Mouse (Mus musculus) kidney, embryonic 15.5 days (tissue): ENCODE measurements around the gene Tceal7. TPM values are rescaled to one million over a fixed set of nuclear protein-coding genes. Genes with fewer than 3 reads are reported as not detected.
"Not testable (repeated sequence)": the region's sequence is repeated elsewhere in the genome, so short reads cannot be mapped to it uniquely, and the experiment has no call there.

Experiments used
- ATAC-seq: fragments of 200-750 bp; cut with Nextera tagmentation; replicated peaks from 2 replicates; pipeline ENCODE4 v1.8.0; 2017; ENCODE audit warnings: moderate TSS enrichment; ENCODE audit not compliant: low FRiP score
- H3K27ac ChIP-seq: fragments of 300-500 bp; sonication (generic); 2 replicates; pipeline ENCODE4 v1.5.1; 2015; ENCODE audit warnings: mild to moderate bottlenecking, inconsistent platforms
- H3K27me3 ChIP-seq: fragments of 300-500 bp; sonication (generic); 2 replicates; pipeline ENCODE4 v1.6.1; 2015; ENCODE audit warnings: inconsistent platforms
- H3K36me3 ChIP-seq: fragments of 300-500 bp; sonication (generic); 2 replicates; pipeline ENCODE4 v1.6.1; 2015; ENCODE audit warnings: inconsistent platforms
- H3K4me1 ChIP-seq: fragments of 300-500 bp; sonication (generic); 2 replicates; pipeline ENCODE4 v1.6.1; 2015; ENCODE audit warnings: inconsistent platforms
- H3K4me2 ChIP-seq: fragments of 300-500 bp; sonication (generic); 2 replicates; pipeline ENCODE4 v1.6.1; 2015; ENCODE audit warnings: moderate library complexity, mild to moderate bottlenecking, inconsistent platforms
- H3K4me3 ChIP-seq: fragments of 300-500 bp; sonication (generic); replicated peaks from 2 replicates; pipeline ENCODE4 v1.5.1; 2015; ENCODE audit warnings: mild to moderate bottlenecking, inconsistent platforms
- H3K9ac ChIP-seq: fragments of 300-500 bp; sonication (generic); 2 replicates; pipeline ENCODE4 v1.6.1; 2015; ENCODE audit warnings: mild to moderate bottlenecking, inconsistent platforms
- H3K9me3 ChIP-seq: fragments of 300-500 bp; sonication (generic); replicated peaks from 2 replicates; pipeline ENCODE4 v1.6.1; 2016; ENCODE audit warnings: inconsistent platforms
- WGBS: fragments of 180-500 bp; shearing (Covaris S2); methylation state at CpG from one replicate; pipeline ENCODE4 v1.1.7; 2015; ENCODE audit warnings: mixed read lengths; 5-methylcytosine and 5-hydroxymethylcytosine counted together
- microRNA-seq: library from miRNA; unstranded; fragments of <30 nt; microRNA quantifications from one replicate; pipeline ENCODE4, GENCODE M21; 2016
- polyA plus RNA-seq: library from polyadenylated mRNA; unstranded; fragments of >200 nt; fragmentation: Nextera tagmentation; extraction: Ambion mirVana; gene quantifications from 2 replicates; pipeline ENCODE4 v1.2.1, GENCODE M21; 2015

Tceal7 gene
- polyA plus RNA-seq, 1 experiment from 2014 or later, result 10.7 TPM

GRCm38 (mm10) chrX:136252023-136252729 lies 37.6 kb downstream of the Tceal7 start:
- Histone ChIP-seq H3K9me3 (no peaks in the 10 kb centered on the region), H3K4me2 (no peak overlapping the region), H3K4me1 (no peaks in the 10 kb centered on the region), H3K27ac (no peak overlapping the region), H3K9ac (no peak overlapping the region), H3K27me3 (0 out of 2 replicates have a peak, but pooled peaks cover 7% of the 10 kb centered on the region), H3K36me3 (peaks cover 10% of the 10 kb centered on the region; the same call in 1 of the 2 replicates), H3K4me3 (no peak overlapping the region)
- WGBS, result 55% methylated on average over 6 of the region's 6 CpGs
- no peak for ATAC-seq

DNA sequence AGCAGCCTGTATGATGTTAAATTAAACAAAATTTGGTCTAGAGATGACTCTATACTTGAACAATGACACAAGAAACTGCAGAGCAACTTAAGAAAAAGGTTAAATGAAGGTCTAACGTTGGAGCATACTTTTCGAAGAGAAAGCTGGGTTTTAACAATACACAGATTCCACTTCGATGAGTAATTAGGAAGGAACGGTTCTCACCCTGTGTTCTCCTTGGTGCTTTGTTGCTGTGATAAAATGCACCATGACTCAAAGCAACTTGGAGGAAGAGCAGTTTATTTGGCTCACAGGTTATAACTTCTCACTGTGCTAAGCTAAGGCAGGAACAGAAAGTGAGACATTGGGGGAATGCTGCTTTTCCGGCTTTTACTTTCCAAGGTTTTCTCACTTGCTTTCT lies 53.1 kb downstream of the Tceal7 start:
- Histone ChIP-seq H3K27ac (no peak overlapping the region), H3K4me3 (no peak overlapping the region), H3K9ac (no peak overlapping the region), H3K4me1 (peaks cover 4% of the 10 kb centered on the region; the same call in 1 of the 2 replicates), H3K27me3 (peaks cover 18% of the 10 kb centered on the region), H3K9me3 (no peaks in the 10 kb centered on the region), H3K4me2 (no peak overlapping the region), H3K36me3 (peaks cover 5% of the 10 kb centered on the region; the same call in 1 of the 2 replicates)
- ATAC-seq, result no peak
- WGBS, result 80% methylated on average over 5 of the region's 5 CpGs

DNA sequence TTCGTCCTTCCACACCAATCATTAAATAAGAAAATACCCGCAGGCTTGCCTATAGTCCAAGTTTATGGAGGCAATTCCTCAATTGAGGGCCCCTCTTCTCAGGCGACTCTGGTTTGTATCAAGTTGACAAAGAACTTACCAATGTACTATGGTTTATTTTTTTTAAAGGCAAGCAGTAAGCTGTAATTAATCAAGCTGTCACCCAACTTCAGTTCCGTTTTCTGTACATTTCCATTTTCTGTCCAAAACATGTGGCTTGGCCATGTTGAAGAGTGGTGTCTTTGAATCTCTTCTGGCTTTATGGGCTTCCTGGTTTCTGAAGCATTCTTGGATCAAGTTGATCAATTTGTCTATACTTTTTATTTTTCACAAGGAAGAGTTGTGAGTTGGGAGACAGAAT lies 53.6 kb downstream of the Tceal7 start:
- Histone ChIP-seq H3K4me3 (no peak overlapping the region), H3K4me2 (no peak overlapping the region), H3K27me3 (peaks cover 14% of the 10 kb centered on the region), H3K27ac (no peak overlapping the region), H3K9ac (no peak overlapping the region), H3K9me3 (no peaks in the 10 kb centered on the region), H3K4me1 (peaks cover 4% of the 10 kb centered on the region; the same call in 1 of the 2 replicates), H3K36me3 (peaks cover 5% of the 10 kb centered on the region; the same call in 1 of the 2 replicates)
- WGBS, result 68% methylated on average over 4 of the region's 4 CpGs
- no peak for ATAC-seq

DNA sequence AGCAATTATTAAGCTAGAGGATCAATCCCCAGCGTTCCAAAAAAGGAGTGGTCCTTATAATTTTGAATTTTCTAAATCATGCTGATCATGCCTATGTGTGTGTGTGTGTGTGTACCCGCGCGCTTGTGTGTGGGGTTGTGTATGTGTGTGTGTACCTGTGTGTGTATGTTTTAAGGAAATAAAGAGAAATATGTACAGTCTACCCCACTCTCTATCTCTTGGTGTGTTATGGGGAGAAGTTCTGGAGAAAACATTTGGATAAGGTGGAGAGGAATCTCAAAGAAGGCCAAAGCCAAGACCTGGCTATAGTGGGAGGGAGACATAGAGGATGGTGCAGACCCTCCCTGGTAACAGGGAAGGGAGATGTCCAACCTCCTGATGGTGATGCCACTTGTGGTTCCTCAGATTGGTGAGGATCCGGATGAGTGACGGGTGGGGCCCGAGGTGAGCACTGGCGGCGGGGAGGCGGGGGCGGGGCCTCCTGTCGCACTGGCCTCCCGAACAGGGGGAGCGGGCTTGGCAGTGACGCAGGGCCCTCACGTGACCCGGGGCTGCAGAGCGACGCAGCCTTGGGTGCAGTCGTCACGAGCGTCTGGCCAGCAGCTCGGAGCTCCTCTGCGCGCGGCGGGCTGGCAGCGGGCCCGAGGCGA lies 55.3 kb downstream of the Tceal7 start, which contains the start of gene Bex3:
Gene Bex3 (plus strand): TSS at position 511 of the 650 bp plus-strand sequence.
- WGBS, result 48% methylated on average over 7 of the region's 30 CpGs
- H3K27me3 ChIP-seq, H3K9me3 ChIP-seq: not testable (repeated sequence)

GRCm38 (mm10) chrX:136270393-136271111 lies 56.0 kb downstream of the Tceal7 start:
- H3K27ac ChIP-seq, H3K4me1 ChIP-seq, H3K27me3 ChIP-seq, H3K36me3 ChIP-seq, H3K9me3 ChIP-seq: not testable (repeated sequence)
- Histone ChIP-seq H3K4me3 (peak overlapping the region; percentile 49), H3K9ac (0 out of 2 replicates have a peak overlapping the region, but pooled peaks have one; percentile 26), H3K4me2 (peak overlapping the region; percentile 46)
- 3% methylated on average over 2 of the region's 60 CpGs for WGBS
- ATAC-seq, result peak; percentile 59

More for the DNA sequence above, 55.3 kb downstream of the Tceal7 start, which contains the start of gene Bex3:
- 0 out of 2 replicates have a peak within 1 kb of the TSS, but pooled peaks have one; percentile 26 for H3K9ac ChIP-seq
- H3K4me3 ChIP-seq, result peak within 1 kb of the TSS; percentile 49
- not testable (repeated sequence) for H3K27ac ChIP-seq, H3K4me1 ChIP-seq, H3K36me3 ChIP-seq
- peak within 1 kb of the TSS; percentile 46 for H3K4me2 ChIP-seq
- ATAC-seq, result peak; percentile 96

DNA sequence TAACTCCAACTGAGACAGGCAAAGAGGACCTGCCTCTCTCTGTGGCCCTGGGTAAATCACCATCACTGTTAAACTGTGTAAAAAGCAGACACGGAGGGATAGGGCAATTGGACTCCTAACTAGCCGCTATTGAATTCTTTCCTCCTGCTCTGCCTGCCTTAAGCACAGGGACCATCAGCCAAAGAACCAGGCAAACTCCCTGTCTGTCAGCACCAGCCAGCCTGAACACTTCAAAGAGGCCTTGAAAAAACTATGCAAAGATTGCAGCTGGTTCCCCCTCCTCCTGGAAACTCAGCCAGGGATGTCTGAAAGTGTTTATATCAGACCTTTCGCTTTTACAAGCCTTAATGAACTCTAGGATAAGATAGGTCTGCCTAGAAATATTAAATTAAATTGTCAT lies 60.0 kb downstream of the Tceal7 start:
- 24% methylated on average over 3 of the region's 3 CpGs for WGBS
- peaks cover 5% of the 10 kb centered on the region; the same call in 1 of the 2 replicates for H3K36me3 ChIP-seq

GRCm38 (mm10) chrX:136275386-136275785 lies 60.8 kb downstream of the Tceal7 start:
- no peak overlapping the region for H3K4me3 ChIP-seq
- no peak overlapping the region for H3K9ac ChIP-seq
- H3K36me3 ChIP-seq, result peaks cover 5% of the 10 kb centered on the region; the same call in 1 of the 2 replicates
- peaks cover 20% of the 10 kb centered on the region for H3K27me3 ChIP-seq
- H3K27ac ChIP-seq, result no peak overlapping the region
- WGBS, result 46% methylated on average over 3 of the region's 3 CpGs
- ATAC-seq, result no peak
- H3K9me3 ChIP-seq, result no peaks in the 10 kb centered on the region
- H3K4me1 ChIP-seq, result peaks cover 7% of the 10 kb centered on the region; the same call in 1 of the 2 replicates
- no peak overlapping the region for H3K4me2 ChIP-seq

More for the DNA sequence above, 60.0 kb downstream of the Tceal7 start:
- no peak overlapping the region for H3K27ac ChIP-seq
- H3K4me1 ChIP-seq, result peaks cover 7% of the 10 kb centered on the region; the same call in 1 of the 2 replicates
- H3K27me3 ChIP-seq, result peaks cover 17% of the 10 kb centered on the region
- ATAC-seq, result no peak
- H3K4me2 ChIP-seq, result no peak overlapping the region
- H3K9me3 ChIP-seq, result no peaks in the 10 kb centered on the region
- no peak overlapping the region for H3K9ac ChIP-seq
- no peak overlapping the region for H3K4me3 ChIP-seq

Small RNA genes within 50 kb of the gene (microRNA-seq; reads per million reads assigned to microRNA genes)
- not detected for gene Mir6383

Other genes with a start within 250 kb of the Tceal7 start
- 79.1 and 82.6 TPM in 2 replicates for gene Arxes2, start 221.0 kb upstream of the Tceal7 start, polyA plus RNA-seq
- gene Arxes1, start 181.4 kb upstream of the Tceal7 start, polyA plus RNA-seq, result 35.3 and 37.4 TPM in 2 replicates
- gene Bex2, start 146.5 kb upstream of the Tceal7 start, polyA plus RNA-seq, result 83.0 and 87.4 TPM in 2 replicates
- gene Nxf3, start 129.5 kb upstream of the Tceal7 start, polyA plus RNA-seq, result not detected in 2 replicates
- 62.7 and 66.2 TPM in 2 replicates for gene Bex4, start 75.8 kb upstream of the Tceal7 start, polyA plus RNA-seq
- 172 and 177 TPM in 2 replicates for gene Tceal8, start 42.4 kb upstream of the Tceal7 start, polyA plus RNA-seq
- gene Tceal5, start 10.9 kb upstream of the Tceal7 start, polyA plus RNA-seq, result 3.4 and 3.7 TPM in 2 replicates
- gene Bex1, start 734 bp downstream of the Tceal7 start, polyA plus RNA-seq, result 75.9 and 81.6 TPM in 2 replicates
- gene Tceal9, start 30.3 kb downstream of the Tceal7 start, polyA plus RNA-seq, result 477 and 518 TPM in 2 replicates
- 442 and 450 TPM in 2 replicates for gene Bex3, start 55.5 kb downstream of the Tceal7 start, polyA plus RNA-seq